Mouse (Mus musculus) forebrain, embryonic 14.5 days (tissue): Measurements from ENCODE around the gene 1700029I15Rik. TPM values are rescaled to one million over a fixed set of nuclear protein-coding genes. Genes with fewer than 3 reads are reported as not detected.

Experiments
- ATAC-seq: fragments of 200-750 bp; cut with Nextera tagmentation; 2 replicates; pipeline ENCODE4 v1.8.0; 2017; ENCODE audit warnings: mild to moderate bottlenecking, moderate library complexity
- DNase-seq: peaks from one replicate; pipeline ENCODE4 v3.0.0-alpha.2; 2015; ENCODE audit warnings: low spot score
- H3K27ac ChIP-seq: fragments of 300-500 bp; sonication (generic); 2 replicates; pipeline ENCODE4 v1.5.1; 2014; ENCODE audit warnings: low read depth, mild to moderate bottlenecking, control low read depth, low read length, moderate library complexity
- H3K27me3 ChIP-seq: fragments of 300-500 bp; sonication (generic); replicated peaks from 2 replicates; pipeline ENCODE4 v1.6.1; 2014; ENCODE audit warnings: low read length, control low read depth, mixed read lengths; ENCODE audit not compliant: control insufficient read depth, insufficient read depth
- H3K36me3 ChIP-seq: fragments of 300-500 bp; sonication (generic); 2 replicates; pipeline ENCODE4 v1.6.1; 2014; ENCODE audit warnings: low read length, control low read depth; ENCODE audit not compliant: control insufficient read depth, insufficient read depth
- H3K4me1 ChIP-seq: fragments of 300-500 bp; sonication (generic); 2 replicates; pipeline ENCODE4 v1.6.1; 2014; ENCODE audit warnings: antibody characterized with exemption, low read length, control low read depth; ENCODE audit not compliant: control insufficient read depth, insufficient read depth
- H3K4me2 ChIP-seq: fragments of 300-500 bp; sonication (generic); 2 replicates; pipeline ENCODE4 v1.6.1; 2014; ENCODE audit warnings: mild to moderate bottlenecking, control low read depth, low read length
- H3K4me3 ChIP-seq: fragments of 300-500 bp; sonication (generic); 2 replicates; pipeline ENCODE4 v1.5.1; 2014; ENCODE audit warnings: low read depth, low read length, control low read depth
- H3K9ac ChIP-seq: fragments of 300-500 bp; sonication (generic); 2 replicates; pipeline ENCODE4 v1.6.1; 2014; ENCODE audit warnings: mild to moderate bottlenecking, low read length, control low read depth, moderate library complexity
- H3K9me3 ChIP-seq: fragments of 300-500 bp; sonication (generic); replicated peaks from 2 replicates; pipeline ENCODE4 v1.6.1; 2016; ENCODE audit warnings: low read length, control low read depth, mixed read lengths; ENCODE audit not compliant: control insufficient read depth
- WGBS: fragments of 180-500 bp; shearing (Covaris S2); extraction: QIAGEN DNeasy Blood & Tissue Kit; methylation state at CpG from one replicate; pipeline ENCODE4 v1.1.7; 2014; 5-methylcytosine and 5-hydroxymethylcytosine counted together
- polyA plus RNA-seq: library from polyadenylated mRNA; unstranded; fragments of >200 nt; fragmentation: Nextera tagmentation; extraction: Ambion mirVana; gene quantifications from 2 replicates; pipeline ENCODE4 v1.2.1, GENCODE M21; 2014

1700029I15Rik gene
- polyA plus RNA-seq, 1 experiment from 2014 or later, result 3.7 TPM

GRCm38 (mm10) chr2:92387646-92388045 lies 5.3 kb downstream of the 1700029I15Rik start:
- ATAC-seq, result no peak
- H3K27ac ChIP-seq, result 0 out of 2 replicates have a peak overlapping the region, but pooled peaks have one; percentile 27
- no peaks in the 10 kb centered on the region for H3K9me3 ChIP-seq
- H3K4me2 ChIP-seq, result peak overlapping the region; percentile 84
- H3K4me1 ChIP-seq, result peaks cover 39% of the 10 kb centered on the region
- DNase-seq, result no peak
- no peaks in the 10 kb centered on the region for H3K27me3 ChIP-seq
- peaks cover 50% of the 10 kb centered on the region for H3K36me3 ChIP-seq
- peak overlapping the region; percentile 79 for H3K4me3 ChIP-seq
- 74% methylated on average over 4 of the region's 4 CpGs for WGBS
- H3K9ac ChIP-seq, result peak overlapping the region; percentile 89

- Histone ChIP-seq H3K4me2 (peak overlapping the region; percentile 84), H3K4me3 (peak overlapping the region; percentile 79), H3K27ac (peak overlapping the region; percentile 82; the same call in 1 of the 2 replicates), H3K9me3 (no peaks in the 10 kb centered on the region), H3K27me3 (no peaks in the 10 kb centered on the region), H3K9ac (peak overlapping the region; percentile 89), H3K36me3 (peaks cover 46% of the 10 kb centered on the region), H3K4me1 (peaks cover 43% of the 10 kb centered on the region)
- ATAC-seq, result no peak
- no peak for DNase-seq
- 22% methylated on average over 3 of the region's 3 CpGs for WGBS
Measured at GRCm38 (mm10) chr2:92388081-92388517, 5.8 kb downstream of the 1700029I15Rik start.

GRCm38 (mm10) chr2:92388891-92389641 lies 6.7 kb downstream of the 1700029I15Rik start:
- ATAC-seq, result peak; percentile 94
- WGBS, result under 1% methylated on average over 53 of the region's 62 CpGs
- H3K9me3 ChIP-seq, result no peaks in the 10 kb centered on the region
- H3K9ac ChIP-seq, result peak overlapping the region; percentile 89
- H3K36me3 ChIP-seq, result peaks cover 36% of the 10 kb centered on the region
- H3K4me1 ChIP-seq, result peaks cover 43% of the 10 kb centered on the region
- no peaks in the 10 kb centered on the region for H3K27me3 ChIP-seq
- peak overlapping the region; percentile 84 for H3K4me2 ChIP-seq
- peak overlapping the region; percentile 82 for H3K27ac ChIP-seq
- peak; percentile 98 for DNase-seq
- H3K4me3 ChIP-seq, result peak overlapping the region; percentile 79

- H3K36me3 ChIP-seq, result peaks cover 30% of the 10 kb centered on the region
- H3K27ac ChIP-seq, result peak overlapping the region; percentile 82
- H3K27me3 ChIP-seq, result no peaks in the 10 kb centered on the region
- under 1% methylated on average over 10 of the region's 10 CpGs for WGBS
- peaks cover 43% of the 10 kb centered on the region for H3K4me1 ChIP-seq
- H3K4me3 ChIP-seq, result peak overlapping the region; percentile 79
- DNase-seq (no peak), ATAC-seq (no peak)
- H3K4me2 ChIP-seq, result peak overlapping the region; percentile 84
- no peaks in the 10 kb centered on the region for H3K9me3 ChIP-seq
- peak overlapping the region; percentile 89; the same call in 1 of the 2 replicates for H3K9ac ChIP-seq
Measured at GRCm38 (mm10) chr2:92389645-92390044, 7.3 kb downstream of the 1700029I15Rik start.

GRCm38 (mm10) chr2:92390206-92390930 lies 8.0 kb downstream of the 1700029I15Rik start:
- H3K4me2 ChIP-seq, result peak overlapping the region; percentile 84; the same call in 1 of the 2 replicates
- WGBS, result 72% methylated on average over 6 of the region's 6 CpGs
- no peak overlapping the region; the same call in 1 of the 2 replicates for H3K9ac ChIP-seq
- H3K36me3 ChIP-seq, result peaks cover 23% of the 10 kb centered on the region
- H3K27me3 ChIP-seq, result no peaks in the 10 kb centered on the region
- peak overlapping the region; percentile 82; the same call in 1 of the 2 replicates for H3K27ac ChIP-seq
- ATAC-seq (no peak), DNase-seq (no peak)
- H3K4me1 ChIP-seq, result peaks cover 43% of the 10 kb centered on the region
- no peak overlapping the region for H3K4me3 ChIP-seq
- no peaks in the 10 kb centered on the region for H3K9me3 ChIP-seq

DNA sequence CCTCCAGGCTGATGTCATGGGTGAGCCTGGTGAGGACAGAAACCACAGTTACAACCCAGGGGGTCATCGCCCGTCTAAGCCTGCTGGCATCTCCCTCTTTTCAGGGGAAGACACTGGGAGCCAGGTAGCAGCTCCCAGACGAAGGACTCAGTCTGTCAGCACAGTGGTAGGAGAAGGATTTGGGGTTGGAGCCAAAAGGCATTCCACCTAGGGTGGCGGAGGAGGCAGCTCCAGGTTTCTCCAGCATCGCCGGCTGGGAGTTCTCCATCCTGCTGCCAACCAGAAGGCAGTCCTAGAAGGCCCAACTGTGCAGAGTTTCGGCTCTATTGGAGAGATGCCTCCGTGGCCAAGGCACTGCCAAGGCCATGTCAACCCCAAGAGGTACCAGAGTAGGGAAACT lies 8.8 kb downstream of the 1700029I15Rik start:
- Histone ChIP-seq H3K4me1 (peaks cover 43% of the 10 kb centered on the region), H3K36me3 (peaks cover 15% of the 10 kb centered on the region), H3K27me3 (no peaks in the 10 kb centered on the region), H3K9me3 (no peaks in the 10 kb centered on the region), H3K4me2 (peak overlapping the region; percentile 57), H3K9ac (no peak overlapping the region), H3K27ac (no peak overlapping the region), H3K4me3 (no peak overlapping the region)
- DNase-seq (no peak), ATAC-seq (no peak)
- 77% methylated on average over 8 of the region's 8 CpGs for WGBS

DNA sequence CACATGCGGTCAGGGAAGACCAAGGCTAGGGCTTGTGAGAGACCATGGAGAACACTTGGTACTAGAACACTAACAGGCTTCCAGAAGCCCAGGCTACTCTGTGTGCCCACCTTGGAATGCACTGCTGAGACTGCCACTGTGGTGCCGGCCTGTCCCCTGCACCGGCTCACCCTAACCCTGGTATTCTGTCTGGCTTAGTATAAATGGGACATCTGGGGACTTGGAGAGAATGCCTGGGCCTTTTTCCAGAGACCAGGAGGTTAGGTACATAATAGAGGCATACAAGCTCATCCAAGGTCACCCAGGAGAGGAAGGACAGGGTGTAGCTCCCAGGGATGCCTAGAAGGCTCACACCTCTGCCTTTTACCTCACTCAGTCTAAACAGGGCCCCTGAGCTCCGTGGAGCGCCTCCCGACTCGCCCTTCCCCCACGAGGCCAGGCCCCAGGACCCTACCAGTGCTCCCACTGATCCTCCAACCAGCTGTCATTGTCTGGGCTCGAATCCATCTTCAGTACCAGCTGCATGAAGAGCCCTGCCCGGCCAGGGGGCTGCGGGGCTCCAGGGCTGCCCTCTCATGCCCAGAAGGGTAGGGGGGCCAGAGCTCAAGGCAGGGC lies 9.5 kb downstream of the 1700029I15Rik start:
- Histone ChIP-seq H3K4me2 (peak overlapping the region; percentile 57), H3K4me1 (peaks cover 43% of the 10 kb centered on the region), H3K9me3 (no peaks in the 10 kb centered on the region), H3K36me3 (peaks cover 9% of the 10 kb centered on the region), H3K9ac (peak overlapping the region; percentile 58), H3K27me3 (no peaks in the 10 kb centered on the region), H3K27ac (peak overlapping the region; percentile 81), H3K4me3 (peak overlapping the region; percentile 23)
- WGBS, result 15% methylated on average over 11 of the region's 11 CpGs
- ATAC-seq (no peak), DNase-seq (no peak)

GRCm38 (mm10) chr2:92392318-92393264 lies 10.3 kb downstream of the 1700029I15Rik start:
- Histone ChIP-seq H3K4me3 (peak overlapping the region; percentile 23), H3K4me1 (peaks cover 40% of the 10 kb centered on the region), H3K27me3 (no peaks in the 10 kb centered on the region), H3K27ac (peak overlapping the region; percentile 81), H3K36me3 (peaks cover under 1% of the 10 kb centered on the region), H3K4me2 (peak overlapping the region; percentile 57), H3K9me3 (no peaks in the 10 kb centered on the region), H3K9ac (peak overlapping the region; percentile 58)
- WGBS, result 4% methylated on average over 26 of the region's 26 CpGs
- DNase-seq (peak; percentile 66), ATAC-seq (no peak)
